Mouse (Mus musculus): Measurements from ENCODE around the gene Cc2d2a. TPM values are rescaled to one million over a fixed set of nuclear protein-coding genes. Genes with fewer than 3 reads are reported as not detected.

Gene Cc2d2a
- total RNA-seq, 2 experiments from 2014 or later: 9.5 to 11.0 TPM

DNA sequence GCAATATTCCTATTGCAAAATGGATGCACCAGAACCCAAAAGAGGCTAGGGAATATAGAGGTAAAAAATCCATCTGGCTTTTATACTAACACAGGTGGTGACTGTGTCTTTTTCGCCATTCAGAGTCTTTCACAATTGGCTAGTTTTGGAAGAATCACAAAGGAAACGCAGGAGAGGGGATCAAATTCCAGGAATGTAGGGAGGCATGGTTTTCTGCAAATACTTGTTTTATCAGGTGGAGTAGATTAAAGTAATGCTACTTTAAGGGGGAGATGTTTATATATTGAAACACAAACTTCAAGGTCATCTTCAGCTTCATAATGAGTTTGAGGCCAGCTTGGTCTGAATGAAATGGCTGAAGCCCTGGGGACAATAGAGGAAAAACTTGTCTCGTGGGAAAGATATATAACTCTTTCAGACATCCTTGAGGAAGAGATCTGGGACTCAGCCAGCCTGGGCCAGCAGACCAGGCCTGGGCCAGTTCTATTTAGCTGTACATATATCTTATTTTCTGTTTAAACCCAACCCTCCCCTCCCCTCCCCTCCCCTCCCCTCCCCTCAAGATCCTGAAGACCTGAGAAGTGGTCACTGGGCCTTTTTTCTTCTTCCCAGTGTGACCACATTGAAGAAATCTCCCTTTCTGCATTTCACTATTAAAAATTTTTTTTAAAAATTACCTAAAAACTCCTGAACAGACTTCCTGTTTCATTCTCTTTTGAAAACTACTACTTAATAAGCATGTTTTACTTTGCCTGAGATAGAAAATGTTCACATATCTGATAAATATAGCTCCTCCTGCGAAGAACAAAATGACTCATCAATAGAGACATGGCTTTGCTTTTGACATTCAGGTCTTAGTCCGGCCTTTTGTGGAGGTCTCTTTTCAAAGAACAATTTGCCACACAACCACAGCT is 59.6 kb downstream of the Cc2d2a start:
- no peak for DNase-seq (ENCODE audit: extremely low spot score in 1 of 2, low spot score in 2 of 2)
- intact Hi-C loops (cut with DNase I): no loop called here

DNA sequence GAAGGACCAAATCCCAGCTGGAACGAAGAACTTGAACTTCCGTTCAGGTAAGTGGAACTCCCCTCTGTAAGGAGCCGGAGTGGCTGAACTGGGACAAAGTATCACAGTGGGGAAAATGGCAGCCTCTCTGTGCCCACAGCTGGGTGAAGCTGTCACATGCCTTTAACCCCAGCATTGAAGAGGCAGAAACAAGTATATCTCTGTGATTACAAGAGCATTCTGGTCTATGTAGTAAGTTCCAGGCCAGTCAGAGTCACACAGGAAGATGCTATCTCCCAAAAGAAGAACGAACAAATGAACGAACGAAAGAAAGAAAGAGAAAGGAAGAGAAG is 60.3 kb downstream of the Cc2d2a start:
- no peak for DNase-seq (ENCODE audit: extremely low spot score in 1 of 2, low spot score in 2 of 2)
- intact Hi-C loops (cut with DNase I): no loop called here

DNA sequence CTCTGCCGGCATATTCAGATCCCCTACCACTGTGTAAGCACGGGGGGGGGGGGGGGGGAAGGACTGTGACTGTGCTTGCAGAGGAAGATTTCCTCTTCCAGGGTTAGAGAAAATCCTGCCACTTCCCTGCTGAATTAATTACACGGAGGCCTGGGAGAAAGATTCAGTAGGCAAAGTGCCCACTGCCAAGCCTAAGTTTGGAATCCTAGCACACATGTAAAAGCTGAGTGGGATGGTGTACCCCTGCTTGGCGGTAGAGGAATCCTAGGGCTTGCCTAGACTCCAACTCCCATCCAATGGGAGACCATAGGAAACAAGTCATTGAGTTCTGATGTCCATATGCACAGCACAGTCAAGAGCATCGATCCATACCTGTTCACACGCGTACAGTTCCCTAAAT is 61.7 kb downstream of the Cc2d2a start:
- no peak for DNase-seq (ENCODE audit: extremely low spot score in 1 of 2, low spot score in 2 of 2)
- intact Hi-C loops (cut with DNase I): no loop called here

DNA sequence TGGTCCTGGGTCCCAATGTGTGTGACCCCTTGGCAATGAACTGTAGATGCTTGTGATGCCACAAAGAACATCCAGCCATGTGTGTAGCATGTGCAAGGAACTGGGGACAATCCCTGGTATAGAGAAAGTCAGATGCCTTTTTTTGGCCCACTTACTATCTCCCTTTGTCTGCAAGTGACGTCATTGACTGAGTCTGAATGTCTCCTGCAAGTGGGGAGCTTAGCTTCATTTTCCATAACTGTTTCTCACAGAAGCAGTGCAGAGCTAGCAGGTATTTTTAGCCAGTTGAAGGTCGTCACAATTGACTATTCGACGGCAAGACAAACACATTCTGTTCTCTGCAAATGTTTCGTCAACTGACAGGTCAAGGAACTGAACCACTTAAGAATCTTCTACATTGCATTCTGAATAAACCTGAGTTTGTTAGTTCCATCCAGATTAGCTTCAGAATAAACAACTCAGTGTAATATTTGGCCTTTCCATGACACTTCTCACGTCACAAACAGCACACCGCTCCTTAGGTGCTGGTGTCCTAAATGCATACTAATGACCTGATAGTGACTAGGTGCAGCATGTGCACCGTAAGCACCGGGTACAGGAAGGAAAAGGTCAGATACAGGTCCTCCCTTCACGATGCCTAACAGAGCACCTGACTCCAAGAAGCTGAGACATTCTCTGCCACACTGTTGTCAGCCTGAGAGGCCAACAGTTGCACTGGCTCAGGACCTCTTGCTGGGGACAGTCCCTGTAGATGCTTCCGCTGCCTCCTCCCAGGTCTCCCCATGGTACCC is 66.4 kb downstream of the Cc2d2a start:
- intact Hi-C loops (cut with DNase I): no loop called here

DNA sequence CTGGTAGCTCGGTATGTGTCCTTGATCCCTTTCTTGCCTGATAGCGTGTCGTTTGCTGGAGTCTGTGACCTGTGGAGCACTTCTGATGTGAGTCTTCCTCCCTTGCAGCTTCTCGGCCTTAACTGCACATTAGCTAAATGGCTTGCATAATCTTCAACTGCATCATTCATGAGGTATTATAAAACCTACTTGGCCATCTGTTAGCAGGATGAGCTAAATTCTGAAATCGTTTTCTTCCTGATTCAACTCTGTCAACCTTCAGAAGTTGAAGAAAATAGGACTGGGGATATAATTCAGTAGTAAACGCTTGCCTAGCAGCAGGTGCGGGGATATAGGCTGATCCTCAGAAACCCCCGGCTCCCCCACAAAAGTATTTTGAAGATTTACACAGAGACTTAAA is 70.2 kb downstream of the Cc2d2a start:
- DNase-seq (ENCODE audit: extremely low spot score in 1 of 2, low spot score in 2 of 2): peak in 1 of 2 experiments; percentile 30
- intact Hi-C loops (cut with DNase I): no loop called here

More for the DNA sequence above, 66.4 kb downstream of the Cc2d2a start:
- DNase-seq (ENCODE audit: extremely low spot score in 1 of 2, low spot score in 2 of 2): no peak

DNA sequence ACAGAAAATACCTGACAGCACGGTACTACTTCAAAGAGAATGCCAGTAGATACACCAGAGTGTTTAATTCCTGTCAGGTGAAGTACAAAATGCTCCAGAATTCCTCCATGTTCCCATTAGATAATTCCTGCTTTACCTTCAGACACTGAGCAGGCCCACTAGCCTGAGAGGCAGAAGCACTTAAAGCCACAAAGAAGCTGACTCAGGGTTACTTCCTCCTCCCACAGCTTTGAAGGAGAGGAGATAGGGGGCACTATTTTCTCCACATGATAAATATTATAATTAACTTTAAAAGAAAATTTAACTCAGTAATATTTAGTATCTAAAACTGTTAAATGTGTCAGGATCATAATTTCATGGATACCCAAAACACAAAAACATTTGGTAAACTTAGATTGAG is 82.0 kb downstream of the Cc2d2a start:
- intact Hi-C loops (cut with DNase I): no loop called here

DNA sequence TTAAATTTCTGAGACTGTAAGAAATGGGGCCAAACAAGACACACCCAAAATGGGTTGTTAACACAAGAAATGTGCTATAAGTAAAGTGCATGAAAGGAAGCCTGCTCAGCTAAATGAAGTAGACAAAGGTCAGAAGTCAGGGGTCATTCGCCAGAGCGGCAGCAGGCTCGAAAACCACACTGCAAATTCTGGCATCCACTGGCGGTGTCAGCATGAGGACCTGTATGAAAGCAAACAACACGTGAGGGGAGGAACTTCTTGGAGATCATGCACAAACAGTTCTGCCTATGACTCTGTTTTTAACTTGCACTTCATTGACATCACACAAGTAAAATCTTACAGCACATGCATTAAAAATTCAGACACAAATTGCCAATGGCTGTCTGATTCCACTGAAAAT is 83.0 kb downstream of the Cc2d2a start:
- intact Hi-C loops (cut with DNase I): no loop called here
- no peak for DNase-seq (ENCODE audit: extremely low spot score in 1 of 2, low spot score in 2 of 2)

More for the DNA sequence above, 82.0 kb downstream of the Cc2d2a start:
- DNase-seq (ENCODE audit: extremely low spot score in 1 of 2, low spot score in 2 of 2): no peak

DNA sequence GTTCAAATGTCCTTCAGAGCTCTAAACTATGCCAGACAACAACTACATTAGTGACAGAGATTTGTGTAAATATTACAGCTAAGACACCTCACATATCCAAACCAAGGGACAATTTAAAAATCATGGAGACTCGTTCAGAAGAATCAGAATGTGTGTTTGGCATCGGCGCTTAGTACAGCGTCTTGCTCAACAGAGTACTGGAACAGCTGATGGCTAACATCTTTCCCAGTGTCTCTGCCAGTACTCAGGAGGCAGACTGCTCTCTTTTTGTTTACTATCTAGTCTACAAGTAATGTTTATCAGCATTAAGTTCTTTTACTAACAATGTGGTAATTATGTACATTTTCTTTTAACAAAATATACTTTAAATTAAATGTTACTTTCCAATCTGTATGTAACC is 85.9 kb downstream of the Cc2d2a start:
- no peak for DNase-seq (ENCODE audit: extremely low spot score in 1 of 2, low spot score in 2 of 2)
- intact Hi-C loops (cut with DNase I): no loop called here

DNA sequence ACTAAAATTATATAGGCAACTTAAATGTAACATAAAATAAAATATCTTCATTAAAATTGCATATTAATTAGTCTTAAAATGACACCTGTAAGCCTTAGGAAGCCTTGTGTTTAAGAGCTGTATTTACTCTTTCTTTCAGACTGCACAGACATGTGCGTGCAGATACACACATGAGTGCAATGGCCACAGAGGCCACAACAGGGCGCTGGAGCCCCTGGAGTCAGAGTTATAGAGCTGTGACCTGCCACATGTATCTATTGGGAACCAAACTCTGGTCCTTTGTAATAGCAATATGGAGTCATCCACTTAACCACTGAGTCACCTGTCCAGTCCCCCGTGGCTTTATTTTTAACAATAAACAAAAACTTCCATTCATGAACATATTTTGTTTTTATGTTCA is 86.9 kb downstream of the Cc2d2a start:
- intact Hi-C loops (cut with DNase I): no loop called here
- DNase-seq (ENCODE audit: extremely low spot score in 1 of 2, low spot score in 2 of 2): no peak

DNA sequence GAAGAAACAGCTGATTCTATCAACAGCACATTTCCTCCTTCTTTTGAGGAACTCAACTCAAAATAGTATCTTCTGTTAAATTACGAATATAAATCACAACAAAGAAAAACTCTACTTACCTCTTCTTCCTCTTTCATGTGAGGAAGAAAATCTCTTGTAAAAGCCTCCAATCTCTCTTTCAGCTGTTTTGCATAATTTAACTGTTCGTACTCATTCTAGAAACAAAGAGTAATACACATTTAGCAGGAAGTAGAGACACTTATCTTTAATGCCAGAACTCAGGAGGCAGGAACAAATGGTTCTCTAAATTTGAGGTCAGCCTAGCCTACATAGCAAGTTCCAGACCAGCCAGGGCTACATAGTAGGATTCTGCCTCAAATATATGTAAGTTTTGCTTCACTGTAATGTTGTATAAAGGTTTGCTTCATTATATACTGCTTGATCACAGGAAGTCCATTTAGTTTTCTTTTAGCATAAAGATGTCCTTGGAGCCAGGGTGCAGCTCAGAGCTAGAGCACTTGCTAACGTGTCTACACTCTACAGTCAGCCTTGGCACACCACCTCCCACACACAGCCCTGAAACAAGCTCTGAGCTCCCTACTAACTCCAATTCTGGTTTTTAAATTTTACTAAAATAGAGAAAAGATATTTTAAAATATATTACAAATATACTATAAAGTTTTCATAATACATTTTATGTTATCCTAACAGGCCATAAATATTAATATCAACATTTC is 108.6 kb downstream of the Cc2d2a start:
- DNase-seq (ENCODE audit: extremely low spot score in 1 of 2, low spot score in 2 of 2): no peak
- intact Hi-C loops (cut with DNase I): no loop called here

DNA sequence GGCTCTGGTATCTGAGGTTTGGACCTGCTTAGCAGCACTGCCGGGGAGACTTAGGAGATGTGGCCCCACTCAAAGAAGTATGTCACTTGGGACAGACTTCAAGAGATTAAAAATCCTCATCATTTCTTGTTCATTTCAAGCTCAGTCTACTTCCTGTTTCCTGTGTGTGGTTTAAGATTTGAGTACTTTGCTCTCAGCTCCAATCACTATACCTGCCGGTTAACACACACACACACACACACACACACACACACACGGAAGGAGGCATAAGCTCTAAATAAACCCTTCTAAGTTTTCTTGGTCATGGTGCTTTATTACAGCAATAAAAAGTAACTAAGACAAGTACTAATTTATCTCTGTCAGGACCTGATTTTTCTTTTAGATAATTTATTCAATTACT is 109.4 kb downstream of the Cc2d2a start:
- intact Hi-C loops (cut with DNase I): no loop called here
- no peak for DNase-seq (ENCODE audit: extremely low spot score in 1 of 2, low spot score in 2 of 2)

DNA sequence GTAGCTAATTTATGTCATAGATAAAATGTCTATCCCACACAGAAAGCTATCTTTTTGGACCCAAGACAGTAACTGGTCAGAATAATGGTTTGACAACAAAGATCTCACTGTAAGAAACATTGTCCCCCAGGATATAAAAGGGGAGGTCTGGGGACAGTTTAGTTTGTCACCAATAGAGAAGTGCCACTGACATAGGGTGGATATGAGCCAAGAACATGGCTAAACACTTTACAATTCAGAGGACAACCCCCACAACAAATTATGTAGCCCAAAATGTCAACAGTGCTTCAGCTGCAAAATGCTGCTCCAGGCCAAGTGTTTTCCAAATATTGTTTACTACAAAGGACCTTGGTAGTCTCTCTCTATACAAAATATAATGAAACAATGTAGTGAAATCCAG is 114.3 kb downstream of the Cc2d2a start:
- intact Hi-C loops (cut with DNase I): no loop called here
- no peak for DNase-seq (ENCODE audit: extremely low spot score in 1 of 2, low spot score in 2 of 2)

DNA sequence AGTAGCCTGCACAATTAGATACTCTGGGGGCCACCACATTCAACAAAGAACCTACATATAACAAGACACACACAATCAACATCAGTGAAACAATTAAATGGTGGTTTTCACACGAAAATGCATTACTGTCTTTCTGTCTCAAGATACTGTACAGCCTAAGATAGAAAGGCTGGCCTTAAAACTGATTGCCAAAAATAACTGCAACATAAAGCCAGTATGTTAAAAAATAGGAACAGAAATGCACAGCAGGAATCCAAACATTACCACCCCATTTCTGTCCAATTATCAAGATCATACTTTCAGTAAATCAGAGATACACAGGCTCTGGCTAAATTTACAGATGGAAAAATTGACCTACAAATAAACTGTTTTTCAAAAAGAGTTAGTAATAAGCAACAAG is 114.8 kb downstream of the Cc2d2a start:
- intact Hi-C loops (cut with DNase I): no loop called here
- no peak for DNase-seq (ENCODE audit: extremely low spot score in 1 of 2, low spot score in 2 of 2)

DNA sequence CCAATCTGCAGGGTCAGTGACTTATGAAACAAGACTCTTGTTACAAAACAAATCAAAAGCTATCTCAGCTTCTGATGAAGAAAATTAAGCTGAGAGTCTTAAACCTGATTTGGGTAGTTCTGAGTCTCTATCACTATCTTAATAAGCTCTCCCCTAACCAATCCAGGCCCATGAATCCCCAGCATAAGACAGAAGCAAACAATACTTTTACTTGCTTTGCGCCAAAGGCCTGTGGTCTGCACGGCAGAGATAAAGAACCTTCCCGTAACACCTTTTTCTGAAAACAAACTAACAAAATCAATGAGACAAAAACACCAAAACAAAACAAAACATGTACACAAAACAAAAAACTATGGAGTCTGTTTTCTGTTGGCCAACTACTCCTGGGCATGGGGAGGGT is 116.4 kb downstream of the Cc2d2a start:
- DNase-seq (ENCODE audit: extremely low spot score in 1 of 2, low spot score in 2 of 2): no peak
- intact Hi-C loops (cut with DNase I): no loop called here

DNA sequence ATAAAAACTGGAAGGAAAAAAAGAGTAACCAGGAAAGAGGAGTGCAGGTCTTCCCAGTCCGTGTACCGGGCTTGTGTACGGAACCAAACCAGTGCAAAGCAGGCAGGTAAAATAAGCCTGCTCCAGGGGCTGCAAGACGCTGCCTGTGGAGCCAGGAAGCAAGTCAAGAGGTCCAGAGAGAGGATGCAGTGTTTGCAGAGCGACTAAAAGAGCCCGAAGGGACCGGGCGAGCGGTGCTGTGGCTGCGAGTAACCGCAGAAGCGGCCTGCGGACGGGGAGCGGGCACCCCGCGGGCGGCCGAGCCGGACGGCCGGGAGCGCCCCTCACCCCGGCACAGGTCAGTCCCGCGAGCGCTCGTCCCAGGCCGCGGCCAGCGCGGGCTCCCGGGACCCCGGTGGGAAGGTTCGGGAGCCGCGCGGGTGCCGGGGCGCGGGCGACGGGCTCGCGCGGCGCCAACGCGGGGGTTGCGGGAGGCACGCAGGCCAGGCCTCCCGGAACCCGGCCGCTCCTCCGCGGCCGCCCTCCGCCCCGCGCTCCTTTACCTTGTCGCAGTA is 119.4 kb downstream of the Cc2d2a start:
- intact Hi-C loops (cut with DNase I): no loop called here

DNA sequence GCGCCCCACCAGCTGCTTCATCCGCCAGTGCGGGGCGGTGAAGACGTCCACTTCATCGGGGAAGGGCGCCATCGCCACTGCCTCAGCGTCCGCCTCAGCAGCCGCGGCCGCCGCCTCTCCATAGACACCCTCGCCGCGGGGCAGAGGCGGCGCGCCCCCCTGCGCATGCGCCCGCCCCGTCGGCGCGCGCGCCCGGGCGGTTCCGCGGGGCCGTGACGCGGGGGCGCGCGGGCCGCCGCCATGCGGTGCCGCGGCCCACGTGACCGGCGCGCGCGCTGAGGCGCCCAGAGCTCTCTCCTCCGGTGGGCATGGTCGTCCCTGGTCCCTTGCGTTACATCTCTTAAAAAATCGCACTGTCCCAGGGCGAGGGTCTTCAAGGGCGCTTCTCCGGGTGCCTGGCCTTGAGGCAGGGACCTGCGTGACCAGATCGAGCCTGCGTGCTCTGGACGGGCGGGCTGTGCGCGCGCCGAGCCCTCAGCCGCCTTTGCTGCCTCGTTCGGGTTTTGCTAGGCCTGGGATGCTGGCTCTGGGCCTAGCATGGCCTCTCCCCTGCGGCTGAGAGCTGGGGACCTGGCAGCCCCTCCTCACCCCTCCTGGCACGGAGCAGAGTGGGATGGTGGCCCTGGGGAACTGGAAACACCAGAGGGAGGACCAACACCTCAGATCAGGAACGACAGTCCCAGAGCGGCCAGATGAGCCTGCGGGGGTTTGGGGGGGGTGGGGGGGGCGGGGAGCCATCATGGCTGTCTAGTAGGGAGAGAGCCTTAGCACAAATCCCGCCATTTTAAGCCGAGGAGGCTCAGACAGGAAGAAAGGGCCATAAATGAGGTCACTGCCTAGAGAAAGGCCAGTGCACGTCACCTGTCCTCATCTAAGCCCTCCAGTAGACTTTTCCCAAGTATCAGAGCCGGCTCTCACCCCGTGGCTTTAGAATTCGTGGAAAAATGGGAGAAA is 120.1 kb downstream of the Cc2d2a start:
- intact Hi-C loops (cut with DNase I): no loop called here
- DNase-seq (ENCODE audit: extremely low spot score in 1 of 2, low spot score in 2 of 2): peak; percentile 66 to 87

More for the DNA sequence above, 119.4 kb downstream of the Cc2d2a start:
- DNase-seq (ENCODE audit: extremely low spot score in 1 of 2, low spot score in 2 of 2): no peak

DNA sequence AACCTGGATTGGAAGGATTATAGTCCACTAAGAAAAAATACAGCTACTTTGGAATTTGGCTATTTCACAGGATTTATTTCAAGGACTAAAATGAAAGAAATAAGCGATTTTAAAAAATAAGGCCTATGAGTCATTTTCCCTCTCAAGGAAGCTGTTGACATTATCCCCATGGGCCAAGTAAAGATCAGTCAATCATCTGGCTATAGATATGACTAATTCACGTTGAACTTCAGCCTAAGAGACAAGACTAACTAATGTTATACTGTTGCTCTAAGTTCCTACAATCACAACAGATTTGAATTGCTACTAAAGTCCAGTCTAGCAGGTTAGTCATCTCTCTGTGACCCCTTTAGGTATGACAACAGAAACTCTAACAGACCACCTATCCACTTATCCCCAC is 121.8 kb downstream of the Cc2d2a start:
- no peak for DNase-seq (ENCODE audit: extremely low spot score in 1 of 2, low spot score in 2 of 2)
- intact Hi-C loops (cut with DNase I): no loop called here

DNA sequence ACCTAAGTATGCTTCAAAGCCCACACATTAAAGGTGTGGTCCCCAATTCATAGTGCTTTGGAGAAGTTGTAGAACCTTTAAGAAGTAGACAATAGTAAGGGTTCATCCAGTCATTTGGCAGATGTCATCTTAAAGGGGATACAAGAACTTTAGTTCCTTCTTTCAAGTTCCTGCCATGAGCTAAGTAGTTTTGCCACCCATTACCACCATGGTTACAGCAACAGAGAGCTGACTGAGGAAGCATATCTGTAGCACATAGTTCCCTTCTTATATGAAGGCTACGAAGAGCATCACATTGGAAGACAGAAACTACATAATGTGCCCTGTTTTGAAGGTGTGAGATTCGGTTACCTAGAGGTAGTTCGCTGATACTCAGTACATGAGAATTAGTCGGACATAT is 124.5 kb downstream of the Cc2d2a start:
- intact Hi-C loops (cut with DNase I): no loop called here

More for the DNA sequence above, 124.5 kb downstream of the Cc2d2a start:
- DNase-seq (ENCODE audit: extremely low spot score in 1 of 2, low spot score in 2 of 2): no peak
